Mouse (Mus musculus) right cerebral cortex, postnatal 14 days (tissue): ENCODE data around the gene Tstd1.

Experiments
- DNase-seq: peaks from one replicate; pipeline ENCODE4 v3.0.0; 2022

The Tstd1 gene

DNA sequence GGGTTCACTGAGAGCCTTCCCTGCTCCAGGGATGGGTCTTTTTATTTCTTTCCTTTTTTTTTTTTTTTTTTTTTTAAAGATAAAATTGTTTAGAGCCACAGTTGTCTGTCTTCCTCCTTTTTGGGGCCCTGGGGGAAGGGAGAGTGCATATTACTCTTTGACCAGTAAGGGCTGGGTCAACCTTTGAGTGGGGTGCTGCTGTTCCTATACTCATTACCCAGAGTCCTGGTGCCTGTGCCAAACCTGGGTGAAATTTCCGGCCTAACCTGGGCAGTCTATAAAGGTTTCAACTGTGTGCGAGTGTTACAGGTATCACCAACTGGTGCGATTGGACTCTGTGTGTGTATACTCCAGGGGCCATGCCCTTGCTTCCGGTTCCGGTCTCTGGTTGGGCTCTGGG is at the start of gene Tstd1:
Tstd1 (plus strand) TSS at position 213 of the 400 bp plus-strand sequence.
- no peak for DNase-seq

DNA sequence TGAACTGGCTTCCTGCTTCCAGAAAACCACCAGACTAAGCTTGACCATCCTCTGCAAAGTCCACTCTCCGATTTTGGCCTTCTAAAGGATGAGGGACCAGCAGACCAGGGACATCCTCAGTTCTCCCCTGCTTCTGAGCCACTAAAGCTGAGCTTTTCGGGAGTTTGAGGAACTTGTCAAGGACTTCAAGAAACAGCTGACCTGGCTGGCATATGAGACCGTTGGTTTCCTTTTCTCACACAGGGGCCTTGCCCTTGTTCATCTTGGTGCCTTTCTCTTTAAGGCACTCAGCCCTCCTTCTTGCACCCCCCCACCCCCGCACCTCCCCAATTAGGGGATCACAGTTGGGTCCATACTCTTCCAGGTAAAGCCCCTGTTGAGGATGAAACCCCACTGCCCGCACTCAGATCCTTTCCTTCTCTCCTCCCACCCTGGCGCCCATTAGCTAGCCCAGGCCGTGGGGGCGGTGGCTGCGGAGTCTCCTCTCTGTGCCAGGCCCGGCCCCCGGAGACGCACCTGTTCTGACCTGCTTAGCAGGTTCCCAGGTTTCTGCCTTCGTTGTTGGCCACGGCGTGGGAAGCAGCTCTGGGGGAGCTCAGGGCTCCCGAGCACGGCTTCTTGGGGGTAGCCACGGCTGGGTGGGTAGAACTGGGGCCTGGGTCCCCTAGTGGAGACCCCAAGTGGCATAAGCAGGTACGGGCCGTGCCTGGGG is 48.7 kb upstream of the Tstd1 start, which contains the start of gene Nectin4:
Nectin4 (plus strand) TSS at position 255 of the 712 bp plus-strand sequence.
- DNase-seq, result no peak

DNA sequence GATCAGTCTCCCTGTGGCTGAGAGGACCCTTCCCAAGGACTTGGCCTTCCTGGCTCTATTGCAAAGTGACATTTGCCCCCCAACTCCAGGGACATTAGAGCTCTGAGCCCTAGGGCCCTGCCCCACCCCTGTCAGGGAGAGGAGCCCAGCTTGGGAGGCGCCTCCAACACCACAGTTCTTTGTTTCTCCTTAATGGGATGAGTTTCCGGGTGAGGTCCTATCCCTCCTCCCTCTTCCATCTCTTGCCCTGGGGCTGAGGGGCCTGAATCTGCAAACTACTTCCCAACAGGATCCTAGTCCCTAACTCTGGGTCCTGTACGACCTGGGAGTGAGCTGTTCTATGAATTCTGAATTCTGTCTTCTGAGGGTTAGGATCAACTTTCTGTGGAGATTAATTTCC is 45.8 kb upstream of the Tstd1 start:
- no peak for DNase-seq

DNA sequence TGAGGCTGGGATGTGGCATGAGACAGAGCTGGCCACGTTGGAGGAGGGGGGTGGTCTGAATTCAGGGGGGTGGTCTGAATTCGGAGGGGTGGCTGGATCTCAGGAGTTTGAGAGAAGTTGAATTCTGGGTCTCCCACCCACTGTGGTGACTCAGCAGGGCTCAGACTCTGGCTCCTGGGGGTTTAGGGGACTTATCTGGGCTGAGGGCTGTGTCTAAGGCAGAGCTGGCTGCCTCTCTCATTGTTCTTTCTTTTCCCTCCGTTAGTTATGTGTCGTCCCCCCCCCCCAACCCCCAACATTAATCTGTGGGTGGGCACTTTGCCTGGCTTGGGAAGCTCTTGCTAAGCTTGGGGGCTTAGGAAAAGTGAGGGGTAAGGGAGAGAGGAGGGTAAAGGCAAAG is 44.7 kb upstream of the Tstd1 start:
- DNase-seq, result no peak

DNA sequence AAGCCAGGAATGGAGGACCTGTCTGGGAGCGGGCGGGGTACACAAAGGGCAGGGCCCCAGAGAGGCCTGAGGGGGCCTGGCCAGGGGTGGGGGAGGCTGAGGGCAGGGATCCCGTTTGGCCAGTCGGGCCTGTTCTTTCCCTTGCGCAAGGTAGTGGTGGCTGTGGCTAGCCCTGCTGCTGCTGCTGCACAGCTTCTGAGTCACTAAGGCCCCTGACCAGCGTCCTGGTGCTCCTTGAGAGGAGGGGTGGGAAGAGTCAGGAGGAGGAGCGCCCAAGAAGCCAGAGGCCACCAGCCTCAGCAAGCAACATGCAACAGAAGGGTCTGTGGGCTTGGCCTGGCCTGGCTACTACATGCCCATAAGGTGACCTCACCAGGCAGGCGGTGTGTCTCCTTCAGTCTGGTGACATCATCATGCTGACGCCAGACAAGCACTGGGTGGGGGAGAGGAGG is 43.0 kb upstream of the Tstd1 start:
- DNase-seq, result no peak

DNA sequence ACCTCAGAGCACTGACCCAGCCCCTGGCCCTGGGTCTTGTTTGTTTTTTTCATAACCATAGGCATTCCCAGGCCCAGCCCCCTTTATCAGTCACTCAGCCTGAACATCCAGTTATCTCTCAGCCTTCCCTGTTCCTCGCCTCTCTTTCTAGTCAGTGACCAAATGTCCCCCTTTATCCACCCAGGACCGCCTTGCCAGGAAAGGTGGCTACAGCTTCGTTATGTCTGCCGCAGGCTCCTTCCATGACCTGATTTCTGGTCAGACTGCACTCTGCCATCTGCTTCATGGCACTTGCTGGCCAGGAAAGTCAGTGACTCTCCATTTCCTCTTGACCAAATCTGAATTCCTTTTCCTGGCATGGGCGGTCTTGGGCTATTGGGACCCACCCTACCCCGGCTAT is 40.4 kb upstream of the Tstd1 start:
- DNase-seq, result no peak

DNA sequence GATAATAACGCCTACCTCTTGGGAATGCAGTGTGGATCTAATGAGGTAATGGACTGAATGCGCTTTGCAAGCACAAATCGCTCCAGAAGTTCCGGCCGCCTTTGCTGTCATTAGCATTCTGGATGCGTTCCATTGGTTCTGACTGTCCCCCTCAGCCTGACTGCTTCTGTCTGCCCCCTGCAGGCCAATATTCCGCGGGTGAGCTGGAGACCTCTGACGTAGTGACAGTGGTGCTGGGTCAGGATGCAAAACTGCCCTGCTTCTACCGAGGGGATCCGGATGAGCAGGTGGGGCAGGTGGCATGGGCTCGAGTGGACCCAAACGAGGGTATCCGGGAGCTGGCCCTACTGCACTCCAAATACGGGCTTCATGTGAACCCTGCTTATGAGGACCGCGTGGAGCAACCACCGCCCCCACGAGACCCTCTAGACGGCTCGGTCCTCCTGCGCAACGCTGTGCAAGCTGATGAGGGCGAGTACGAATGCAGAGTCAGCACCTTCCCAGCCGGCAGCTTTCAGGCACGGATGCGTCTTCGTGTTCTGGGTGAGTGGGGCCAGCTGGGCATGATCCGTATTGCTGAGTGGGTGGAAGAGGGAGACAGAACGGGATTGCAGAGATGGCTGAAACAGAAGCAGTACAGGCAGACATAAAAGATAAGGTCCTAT is 38.6 kb upstream of the Tstd1 start:
- DNase-seq, result peak; percentile 77

DNA sequence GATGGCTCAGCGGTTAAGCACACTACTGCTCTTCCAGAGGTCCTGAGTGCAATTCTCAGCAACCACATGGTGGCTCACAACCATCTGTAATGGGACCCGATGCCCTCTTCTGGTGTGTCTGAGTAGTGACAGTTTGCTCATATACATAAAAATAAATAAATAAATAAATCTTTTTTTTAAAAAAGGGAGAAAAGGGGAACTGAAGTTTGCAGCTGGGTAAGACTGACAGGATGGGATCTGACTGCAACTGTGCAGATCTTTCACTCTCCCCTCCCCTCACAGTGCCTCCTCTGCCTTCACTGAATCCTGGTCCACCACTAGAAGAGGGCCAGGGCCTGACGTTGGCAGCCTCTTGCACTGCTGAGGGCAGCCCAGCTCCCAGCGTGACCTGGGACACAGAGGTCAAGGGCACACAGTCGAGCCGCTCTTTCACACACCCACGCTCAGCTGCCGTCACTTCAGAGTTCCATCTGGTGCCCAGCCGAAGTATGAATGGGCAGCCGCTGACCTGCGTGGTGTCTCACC is 36.5 kb upstream of the Tstd1 start:
- DNase-seq, result no peak

DNA sequence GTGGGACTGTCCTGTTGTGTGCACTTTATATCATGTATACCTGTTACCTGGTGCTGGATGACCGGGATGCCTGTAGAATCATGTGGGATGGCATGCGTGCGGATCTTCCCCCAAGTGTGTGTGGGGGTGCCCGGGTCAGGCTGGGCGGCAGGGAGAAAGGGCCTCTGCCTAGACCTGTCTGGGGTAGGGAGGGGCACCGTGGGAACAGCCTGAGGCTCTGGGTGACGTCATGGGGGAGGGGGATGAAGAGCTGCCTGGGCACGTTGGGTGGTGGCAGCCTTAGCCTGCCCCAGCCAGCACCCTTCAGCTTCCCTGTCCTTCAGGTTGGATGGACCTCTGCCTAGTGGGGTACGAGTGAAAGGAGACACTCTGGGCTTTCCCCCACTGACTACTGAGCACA is 34.3 kb upstream of the Tstd1 start:
- DNase-seq, result no peak

DNA sequence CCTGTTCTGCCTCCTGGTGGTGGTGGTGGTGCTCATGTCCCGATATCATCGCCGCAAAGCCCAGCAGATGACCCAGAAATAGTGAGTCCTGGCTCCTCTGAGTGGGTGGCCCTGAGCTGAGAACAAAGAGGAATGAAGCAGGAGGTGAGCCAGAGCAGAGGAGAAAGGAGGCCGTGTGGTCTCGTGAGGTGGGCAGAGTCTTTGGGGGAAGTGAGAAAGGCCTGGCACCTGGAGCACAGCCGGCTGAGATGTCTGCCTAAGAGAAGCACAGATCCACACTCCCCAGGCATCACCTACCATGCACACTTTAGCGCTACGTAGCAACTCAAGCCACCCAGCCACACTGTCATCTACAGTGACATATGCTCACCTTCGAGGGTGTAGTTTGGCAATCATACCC is 33.5 kb upstream of the Tstd1 start:
- no peak for DNase-seq

DNA sequence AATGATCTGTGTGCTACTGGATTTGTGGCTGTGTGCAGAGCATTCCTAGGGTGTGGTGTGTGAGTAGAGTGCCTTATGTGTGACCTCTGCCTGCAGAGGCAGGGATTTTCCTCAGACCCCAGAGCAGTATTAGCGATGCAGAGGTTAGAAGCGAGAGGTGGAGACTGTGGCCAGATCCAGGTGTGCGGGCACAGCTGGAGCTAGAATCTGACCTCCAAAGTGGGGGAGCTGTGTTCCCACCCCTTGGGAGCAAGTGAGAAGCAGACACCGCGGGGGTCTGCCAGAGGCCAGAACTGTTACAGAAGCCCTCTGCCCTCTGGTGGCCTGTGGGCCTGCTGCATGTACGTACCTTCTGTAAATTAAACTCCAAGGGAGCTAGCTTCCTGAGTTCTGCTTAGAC is 31.6 kb upstream of the Tstd1 start:
- DNase-seq, result no peak

DNA sequence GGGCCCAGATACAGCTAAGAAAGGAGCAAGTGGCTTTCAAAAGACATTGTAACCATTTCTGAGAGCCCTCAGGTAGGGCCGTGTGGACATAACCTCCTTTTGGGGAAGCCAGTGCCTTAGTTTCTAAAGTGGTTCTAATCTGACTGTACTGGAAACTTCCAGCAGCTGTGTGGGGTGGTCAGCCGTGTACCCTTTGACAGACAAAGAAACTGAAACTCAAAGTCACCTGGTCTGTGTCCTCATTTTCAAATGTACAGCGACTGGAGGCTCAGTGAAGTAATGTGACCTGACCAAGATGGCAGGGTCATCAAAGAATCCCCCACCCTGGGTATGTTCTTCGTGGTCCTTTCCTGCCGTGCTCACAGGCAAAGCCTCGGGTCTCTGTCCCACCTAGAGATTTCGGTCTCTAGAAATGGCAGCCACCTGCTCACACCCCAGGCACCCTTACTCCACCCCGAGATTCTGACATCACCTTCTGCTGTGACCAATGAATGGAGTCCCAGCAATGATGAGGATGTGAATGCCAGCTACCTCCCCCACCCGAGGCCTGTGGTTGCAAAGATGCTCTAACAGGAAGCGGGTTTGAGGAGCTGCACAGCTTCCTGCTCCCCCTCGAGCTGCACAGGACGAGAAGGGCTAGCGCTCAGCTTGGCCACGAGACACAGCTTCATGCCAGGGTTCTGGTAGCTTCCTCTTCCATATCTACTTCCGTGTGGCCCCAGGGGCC is 30.1 kb upstream of the Tstd1 start, which contains the start of gene Arhgap30:
Arhgap30 (plus strand) TSS at position 579 of the 727 bp plus-strand sequence.
- peak; percentile 25 for DNase-seq

DNA sequence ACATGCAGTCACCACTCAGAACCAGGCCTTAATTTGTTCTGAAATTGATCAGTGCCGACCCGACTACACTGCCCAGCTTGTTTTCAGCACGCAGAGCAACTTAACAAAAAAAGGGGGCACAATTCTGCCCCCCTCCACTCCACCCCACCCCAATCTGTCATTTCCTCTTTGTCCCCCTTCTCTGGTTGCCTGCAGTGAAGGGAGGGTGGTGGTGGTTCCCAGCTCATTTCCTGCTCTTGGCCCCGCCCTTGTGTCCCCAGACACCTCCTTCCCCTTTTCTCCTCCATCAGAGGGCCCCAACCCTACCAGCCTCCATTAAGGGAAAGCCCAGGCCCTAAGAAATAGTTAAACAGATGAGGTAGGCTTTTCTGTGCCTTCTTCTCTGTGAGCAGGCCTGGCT is 28.6 kb upstream of the Tstd1 start:
- no peak for DNase-seq

DNA sequence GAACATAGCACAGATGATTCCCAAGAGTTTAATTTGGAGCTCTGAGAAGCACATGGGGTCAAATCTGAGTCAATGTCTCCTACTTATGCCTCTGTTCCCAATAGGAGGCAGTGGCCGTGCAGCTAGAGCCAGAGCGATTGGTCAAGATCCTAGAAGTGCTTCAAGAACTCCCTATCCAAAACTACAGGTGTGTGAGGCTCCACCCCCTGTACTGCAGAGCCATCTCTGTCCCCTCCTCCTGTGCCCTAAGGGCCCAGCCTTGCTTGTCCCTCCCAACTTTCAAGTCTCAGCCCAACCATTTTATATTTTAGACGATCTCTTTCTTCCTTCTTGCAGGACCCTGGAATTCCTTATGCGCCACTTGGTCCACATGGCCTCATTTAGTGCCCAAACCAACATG is 16.9 kb upstream of the Tstd1 start:
- no peak for DNase-seq

DNA sequence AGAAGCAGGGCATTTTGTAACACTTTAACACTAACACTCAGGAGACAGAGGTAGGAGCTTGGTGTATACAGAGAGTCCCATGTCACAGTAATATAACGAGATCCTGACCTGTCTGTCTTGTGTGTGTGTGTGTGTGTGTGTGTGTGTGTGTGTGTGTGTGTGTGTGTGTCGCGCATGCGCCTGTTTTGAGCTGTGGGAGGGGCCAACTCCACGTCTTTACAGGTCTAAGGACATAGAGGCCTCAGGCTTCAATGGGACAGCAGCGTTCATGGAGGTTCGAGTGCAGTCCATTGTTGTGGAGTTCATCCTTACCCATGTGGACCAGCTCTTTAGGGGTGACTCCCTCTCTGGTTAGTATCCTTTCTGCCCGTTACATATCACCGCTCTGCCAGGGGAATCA is 15.7 kb upstream of the Tstd1 start:
- DNase-seq, result no peak

DNA sequence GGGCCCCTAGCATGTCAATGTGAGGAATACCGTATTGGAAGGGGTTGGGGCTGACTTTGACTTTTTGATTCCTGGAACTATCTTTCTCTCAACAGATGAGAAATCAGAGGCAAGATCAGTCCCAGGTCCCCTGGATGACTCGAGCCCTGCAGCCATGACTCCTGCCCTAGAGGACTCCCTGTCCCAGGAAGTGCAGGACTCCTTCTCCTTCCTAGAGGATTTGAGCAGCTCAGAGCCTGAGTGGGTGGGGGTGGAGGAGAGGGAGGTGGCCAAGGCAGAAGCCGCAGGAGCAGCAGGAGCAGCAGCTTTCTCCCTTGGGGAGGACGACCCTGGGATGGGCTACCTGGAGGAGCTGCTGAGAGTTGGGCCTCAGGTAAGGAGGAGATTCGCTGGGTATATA is 11.4 kb upstream of the Tstd1 start:
- DNase-seq, result no peak

DNA sequence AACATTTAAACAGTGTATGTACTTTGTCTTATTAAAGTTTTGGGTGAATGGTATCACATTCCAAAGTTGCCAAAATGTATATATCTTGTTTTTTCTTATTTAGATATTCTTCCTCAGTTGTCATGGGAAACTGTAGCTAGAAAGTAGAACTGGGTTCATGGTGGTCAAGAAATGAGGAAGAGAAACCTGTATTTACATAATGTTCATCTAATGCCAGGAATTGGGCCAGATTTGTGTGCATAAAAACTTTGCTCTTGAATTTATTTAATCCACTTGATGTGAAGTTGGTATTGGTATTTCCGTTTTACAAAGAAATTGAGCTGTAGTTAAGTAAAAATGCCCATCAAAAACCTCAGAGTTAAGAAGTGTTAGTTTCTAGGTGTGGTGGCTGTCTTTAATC is 8.4 kb upstream of the Tstd1 start:
- DNase-seq, result no peak

DNA sequence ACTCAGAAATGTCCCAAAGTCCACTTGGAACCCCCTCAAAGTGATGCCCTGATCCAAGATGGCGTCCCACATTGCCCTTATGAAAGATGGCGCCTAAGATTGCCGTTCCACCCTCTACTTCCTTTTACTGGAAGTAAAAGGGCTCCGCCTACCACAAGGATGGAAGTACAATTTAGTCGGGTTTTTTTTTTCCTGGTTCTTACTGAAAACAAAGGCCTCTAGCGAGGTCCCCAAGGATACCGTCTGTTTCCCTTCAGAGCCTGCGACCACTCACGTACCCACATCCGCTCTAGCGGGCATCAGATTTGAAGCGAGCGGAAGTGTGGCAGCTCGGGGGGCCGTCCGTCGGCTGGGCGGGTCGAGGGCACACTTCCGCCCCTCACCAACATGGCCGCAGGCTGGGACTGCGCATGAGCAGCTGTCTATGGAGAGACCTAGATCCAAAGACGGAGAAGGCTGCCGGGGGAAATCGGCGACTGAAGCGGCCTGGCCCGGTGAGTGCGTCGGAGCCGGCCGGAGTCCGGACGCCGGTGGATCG is 7.7 kb upstream of the Tstd1 start, which contains the start of gene Usf1:
Usf1 (plus strand) TSS at position 367 of the 538 bp plus-strand sequence.
- peak; percentile 94 for DNase-seq

DNA sequence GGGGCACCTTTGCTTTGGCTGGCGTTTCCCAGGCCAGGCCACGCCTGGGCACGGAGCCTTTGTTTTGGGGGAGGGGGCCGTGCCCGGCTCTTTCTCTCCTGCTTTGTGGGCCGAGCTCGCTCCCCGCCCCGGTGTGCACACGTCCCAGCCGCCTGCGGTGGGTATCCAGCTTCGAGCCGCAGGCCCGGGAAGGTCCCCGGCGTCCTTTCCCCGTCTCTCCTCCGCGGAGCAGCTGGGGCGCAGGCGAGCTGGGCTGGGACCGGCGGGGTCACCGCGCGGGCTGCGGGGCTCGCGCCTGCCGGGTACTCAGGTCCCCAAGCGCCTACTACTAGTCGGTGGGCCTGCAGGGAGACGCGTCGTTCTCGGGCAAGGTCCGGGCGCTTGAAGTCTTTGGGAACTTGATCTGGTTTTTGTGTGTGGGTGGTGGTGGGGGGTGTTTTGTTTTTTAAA is 7.2 kb upstream of the Tstd1 start:
- no peak for DNase-seq

DNA sequence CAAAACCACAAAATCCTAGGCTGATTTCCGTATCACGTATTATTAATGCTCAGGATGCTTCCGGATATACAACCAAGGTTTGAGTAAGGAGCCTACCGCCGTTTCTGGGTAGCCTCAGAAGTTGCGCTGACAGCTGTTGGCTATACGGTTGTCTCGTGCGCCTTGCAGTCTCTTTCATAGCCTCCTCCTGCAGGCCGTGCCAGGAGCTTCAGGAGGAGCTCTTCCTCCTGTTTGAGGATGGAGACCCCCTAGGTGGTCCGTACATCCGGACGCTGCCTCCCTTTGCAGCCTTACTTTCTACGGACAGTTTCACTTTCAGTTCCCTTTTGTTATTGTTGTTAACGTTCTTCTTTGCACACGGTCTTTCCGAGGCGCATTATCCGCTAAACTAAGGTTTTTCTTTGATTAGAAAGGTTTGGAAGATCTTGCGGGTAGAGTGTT is 6.7 kb upstream of the Tstd1 start:
- no peak for DNase-seq

DNA sequence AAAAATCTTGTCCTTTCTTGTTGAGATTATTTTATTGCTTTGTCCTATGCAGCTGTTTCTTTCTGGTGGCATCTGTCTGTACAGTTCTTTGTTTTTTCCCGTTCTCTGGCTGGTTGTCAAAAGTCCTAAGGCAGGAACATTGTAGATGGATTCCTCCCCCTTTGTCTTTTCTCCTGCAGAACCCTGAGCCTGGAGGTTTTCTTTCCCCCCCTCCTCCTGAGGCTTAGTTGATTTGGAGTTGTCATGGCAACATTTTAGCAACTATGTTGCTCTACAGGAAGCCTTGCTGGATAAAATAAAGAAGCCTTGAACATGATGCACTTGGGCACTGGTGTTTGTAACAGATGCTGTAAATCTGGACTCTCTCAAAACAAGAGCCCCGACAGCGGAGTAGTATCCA is 6.2 kb upstream of the Tstd1 start:
- DNase-seq, result no peak

DNA sequence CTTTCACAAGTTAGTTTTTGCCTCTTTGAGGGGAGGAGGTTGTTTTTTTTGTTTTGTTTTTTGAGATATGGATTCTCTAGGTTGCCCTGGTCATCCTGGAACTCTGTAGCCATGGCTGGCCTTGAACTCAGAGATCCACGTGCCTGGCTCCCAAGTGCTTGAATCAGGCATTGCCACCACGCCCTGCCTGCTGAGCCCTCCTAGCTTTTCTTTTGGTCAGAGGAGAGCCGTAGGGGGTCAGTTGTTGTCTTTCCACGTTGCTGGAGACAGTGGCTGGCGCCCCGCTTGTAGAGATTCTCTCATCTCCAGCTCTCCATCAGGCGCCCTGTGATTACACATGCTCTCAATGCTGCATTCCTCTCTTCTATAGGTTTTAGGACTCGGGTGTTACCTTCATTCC is 5.1 kb upstream of the Tstd1 start:
- no peak for DNase-seq

DNA sequence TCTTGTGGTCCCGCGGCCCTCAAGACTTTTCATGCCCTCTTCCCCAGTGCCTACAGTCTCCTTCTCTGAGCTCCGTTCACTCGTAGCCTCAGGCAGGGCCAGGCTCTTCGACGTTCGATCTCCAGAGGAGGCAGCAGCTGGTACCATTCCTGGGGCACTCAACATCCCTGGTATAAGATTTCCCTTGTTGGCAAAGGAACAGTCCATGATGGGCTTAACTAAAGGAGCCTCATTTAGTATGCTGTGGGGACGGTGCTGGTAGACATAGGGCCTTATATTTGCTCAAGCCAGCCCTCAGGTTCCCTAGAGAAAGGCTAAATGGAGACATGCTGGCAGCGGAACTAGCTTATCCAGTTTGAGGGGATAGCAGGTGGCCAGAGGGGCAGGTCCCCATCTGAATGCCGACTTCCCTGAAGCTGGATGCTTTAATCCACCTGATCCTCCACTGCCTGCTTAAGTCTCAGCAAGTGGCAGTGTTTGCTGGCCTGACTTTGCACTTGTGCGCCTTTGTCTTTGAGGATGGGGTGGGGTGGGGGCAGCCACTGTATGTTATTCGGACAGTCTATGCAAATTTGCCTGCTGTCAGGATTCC is 715 bp downstream of the Tstd1 start:
- DNase-seq, result no peak
